Mouse (Mus musculus): Measurements from ENCODE around the gene Ephb2. TPM values are rescaled to one million over a fixed set of nuclear protein-coding genes. Genes with fewer than 3 reads are reported as not detected.

Ephb2 gene
- polyA plus RNA-seq, 1 experiment from 2014 or later, result 0.08 TPM

DNA sequence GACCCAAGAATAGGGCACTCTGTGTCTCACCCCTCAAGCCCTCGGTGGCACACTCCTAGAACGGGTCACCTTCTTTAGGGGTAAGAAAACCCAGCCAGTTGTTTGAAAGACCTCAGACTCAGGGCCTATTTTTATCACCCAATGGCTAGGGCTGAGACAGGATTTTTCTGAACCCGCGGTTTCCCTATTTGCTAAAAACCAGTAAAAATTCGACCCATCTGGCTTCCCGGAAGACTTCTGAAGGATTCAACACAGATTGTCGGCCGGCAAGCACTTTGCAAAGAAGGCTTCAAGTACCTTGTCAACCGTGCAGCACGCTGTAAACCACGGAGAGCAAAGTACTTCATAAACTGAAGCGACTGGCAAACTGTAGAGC is 1.4 kb downstream of the Ephb2 start:
- Histone ChIP-seq H3K27me3 (ENCODE audit: insufficient read depth, low read length) (peaks cover 67% of the 10 kb centered on the region), H3K4me2 (ENCODE audit: low read depth, low read length) (peak overlapping the region; percentile 87; the same call in 1 of the 2 replicates), H3K36me3 (replicated peaks; ENCODE audit: insufficient read depth, low read length) (no peaks in the 10 kb centered on the region), H3K9ac (replicated peaks) (no peak overlapping the region), H3K4me1 (ENCODE audit: insufficient read depth) (peaks cover 9% of the 10 kb centered on the region), H3K27ac (ENCODE audit: low read depth) (no peak overlapping the region), H3K4me3 (ENCODE audit: low read depth, low read length) (0 out of 2 replicates have a peak overlapping the region, but pooled peaks have one; percentile 52), H3K9me3 (ENCODE audit: low read length) (no peaks in the 10 kb centered on the region)
- WGBS (ENCODE audit: insufficient replicate concordance), result 8% methylated on average over 12 of the region's 12 CpGs
- TF ChIP-seq EP300 (IDR thresholded peaks at IDR 0.05; ENCODE audit: low read depth), result no peak
- no peak for TF ChIP-seq CTCF (IDR thresholded peaks at IDR 0.05; ENCODE audit: low read depth)
- DNase-seq (no peak), ATAC-seq (no peak)

DNA sequence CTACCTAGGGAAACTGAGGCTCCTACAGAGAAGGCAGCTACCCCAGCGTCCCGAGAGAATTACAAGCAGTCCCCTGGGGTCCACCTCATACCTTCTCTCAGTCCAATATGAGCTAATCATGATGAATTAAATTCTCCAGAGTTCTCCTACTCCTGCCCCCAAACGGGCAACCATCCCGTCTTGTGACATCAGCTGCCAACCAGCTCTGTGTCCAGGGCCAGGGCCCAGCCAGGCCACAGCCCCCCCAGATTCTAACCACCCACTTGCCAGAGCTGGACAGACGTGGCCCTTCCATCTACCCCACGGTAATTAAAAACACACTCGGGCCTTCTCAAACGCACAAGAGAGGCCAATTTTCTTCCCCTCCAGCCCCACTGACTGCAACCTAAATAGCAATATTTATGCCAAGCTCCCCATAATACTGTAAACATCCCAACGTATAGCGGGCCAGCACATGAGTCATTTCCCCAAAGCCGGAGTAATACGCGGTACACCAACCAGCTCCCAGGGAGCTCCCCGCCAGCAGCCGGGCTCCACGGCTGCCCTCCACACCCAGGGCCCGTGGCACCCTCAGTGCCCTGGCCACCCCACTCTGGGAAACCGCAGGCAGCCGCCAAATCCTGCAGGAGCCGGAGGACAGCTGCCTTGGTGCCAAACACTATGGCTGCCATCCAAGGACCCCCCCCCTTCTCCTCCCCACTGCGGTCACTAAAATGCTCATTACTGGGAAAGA is 2.0 kb downstream of the Ephb2 start:
- WGBS (ENCODE audit: insufficient replicate concordance), result 72% methylated on average over 21 of the region's 21 CpGs
- Histone ChIP-seq H3K9me3 (ENCODE audit: low read length) (no peaks in the 10 kb centered on the region), H3K27ac (ENCODE audit: low read depth) (no peak overlapping the region), H3K4me3 (ENCODE audit: low read depth, low read length) (no peak overlapping the region), H3K36me3 (replicated peaks; ENCODE audit: insufficient read depth, low read length) (no peaks in the 10 kb centered on the region), H3K4me1 (ENCODE audit: insufficient read depth) (peaks cover 9% of the 10 kb centered on the region), H3K4me2 (ENCODE audit: low read depth, low read length) (no peak overlapping the region), H3K9ac (replicated peaks) (no peak overlapping the region), H3K27me3 (ENCODE audit: insufficient read depth, low read length) (peaks cover 68% of the 10 kb centered on the region)
- TF ChIP-seq CTCF (IDR thresholded peaks at IDR 0.05; ENCODE audit: low read depth), result no peak
- no peak for TF ChIP-seq EP300 (IDR thresholded peaks at IDR 0.05; ENCODE audit: low read depth)
- DNase-seq, result no peak
- ATAC-seq, result no peak

DNA sequence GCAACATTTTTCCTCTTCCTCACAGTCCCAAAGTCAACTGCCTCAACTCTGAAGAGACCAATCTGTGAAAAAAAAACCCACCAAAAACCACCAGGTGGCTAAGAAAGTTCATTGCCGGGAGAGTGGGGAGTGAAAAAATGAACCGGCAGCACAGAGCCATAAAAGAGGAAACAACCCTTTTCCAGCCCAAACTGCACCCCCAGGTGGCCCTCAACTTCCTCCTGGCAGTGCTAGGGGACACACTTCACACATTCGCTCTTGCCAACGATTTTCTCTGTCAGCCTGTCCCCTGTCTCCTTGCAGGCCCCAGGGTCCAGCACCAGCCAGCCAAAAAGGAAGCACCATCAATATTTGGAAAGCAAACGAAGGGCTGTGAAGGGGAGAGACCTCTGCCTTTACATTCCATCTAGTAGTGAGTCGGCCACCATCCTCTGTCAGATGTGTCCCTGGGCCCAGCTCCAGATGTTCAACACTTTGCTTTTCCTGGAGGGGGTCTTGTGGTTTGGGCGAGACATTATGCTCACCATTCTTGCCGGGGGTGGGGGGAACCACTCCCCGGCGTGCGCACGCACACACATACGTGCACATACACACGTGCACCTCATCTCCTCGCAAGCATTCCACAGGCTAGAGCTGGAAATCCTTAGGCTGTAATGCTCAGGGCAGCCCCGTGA is 3.1 kb downstream of the Ephb2 start:
- H3K9ac ChIP-seq (replicated peaks), result no peak overlapping the region
- ATAC-seq (no peak), DNase-seq (no peak)
- peaks cover 9% of the 10 kb centered on the region for H3K4me1 ChIP-seq (ENCODE audit: insufficient read depth)
- WGBS (ENCODE audit: insufficient replicate concordance), result 36% methylated on average over 16 of the region's 16 CpGs
- no peak overlapping the region for H3K4me2 ChIP-seq (ENCODE audit: low read depth, low read length)
- peaks cover 64% of the 10 kb centered on the region for H3K27me3 ChIP-seq (ENCODE audit: insufficient read depth, low read length)
- no peaks in the 10 kb centered on the region for H3K9me3 ChIP-seq (ENCODE audit: low read length)
- H3K4me3 ChIP-seq (ENCODE audit: low read depth, low read length), result no peak overlapping the region
- TF ChIP-seq CTCF (IDR thresholded peaks at IDR 0.05; ENCODE audit: low read depth) (no peak), EP300 (IDR thresholded peaks at IDR 0.05; ENCODE audit: low read depth) (no peak)
- no peak overlapping the region for H3K27ac ChIP-seq (ENCODE audit: low read depth)
- H3K36me3 ChIP-seq (replicated peaks; ENCODE audit: insufficient read depth, low read length), result no peaks in the 10 kb centered on the region

DNA sequence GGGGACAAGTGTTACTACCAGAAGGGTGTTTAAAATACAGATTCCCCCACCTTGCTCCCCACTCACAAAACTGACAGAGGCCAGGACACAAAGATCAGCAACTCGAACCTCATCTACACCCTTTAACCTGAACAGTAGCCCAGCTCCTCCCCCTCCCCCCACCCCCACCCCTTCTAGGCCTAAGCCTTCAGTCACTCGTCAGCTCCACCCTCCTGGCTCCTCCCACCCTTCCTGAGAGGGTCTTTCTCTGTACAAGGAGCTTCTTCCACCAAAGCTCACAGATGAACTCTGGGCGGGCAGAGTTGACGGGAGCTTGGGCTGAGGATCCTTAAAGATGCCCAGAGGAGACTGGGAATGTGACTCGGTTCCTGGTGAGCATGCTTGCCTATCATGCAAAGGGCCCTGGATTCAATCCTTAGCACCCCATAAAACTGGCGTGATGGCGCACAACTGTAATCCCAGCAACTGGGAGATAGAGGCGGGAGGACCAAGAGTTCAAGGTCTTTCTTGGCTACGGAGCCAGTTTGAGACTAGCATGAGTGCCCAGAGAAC is 5.4 kb downstream of the Ephb2 start:
- Histone ChIP-seq H3K9ac (replicated peaks) (no peak overlapping the region), H3K36me3 (replicated peaks; ENCODE audit: insufficient read depth, low read length) (no peaks in the 10 kb centered on the region), H3K4me1 (ENCODE audit: insufficient read depth) (peaks cover 4% of the 10 kb centered on the region), H3K4me3 (ENCODE audit: low read depth, low read length) (no peak overlapping the region), H3K27me3 (ENCODE audit: insufficient read depth, low read length) (peaks cover 44% of the 10 kb centered on the region), H3K4me2 (ENCODE audit: low read depth, low read length) (no peak overlapping the region), H3K27ac (ENCODE audit: low read depth) (no peak overlapping the region), H3K9me3 (ENCODE audit: low read length) (no peaks in the 10 kb centered on the region)
- no peak for TF ChIP-seq EP300 (IDR thresholded peaks at IDR 0.05; ENCODE audit: low read depth)
- TF ChIP-seq CTCF (IDR thresholded peaks at IDR 0.05; ENCODE audit: low read depth), result no peak
- 58% methylated on average over 9 of the region's 9 CpGs for WGBS (ENCODE audit: insufficient replicate concordance)
- ATAC-seq (no peak), DNase-seq (no peak)

DNA sequence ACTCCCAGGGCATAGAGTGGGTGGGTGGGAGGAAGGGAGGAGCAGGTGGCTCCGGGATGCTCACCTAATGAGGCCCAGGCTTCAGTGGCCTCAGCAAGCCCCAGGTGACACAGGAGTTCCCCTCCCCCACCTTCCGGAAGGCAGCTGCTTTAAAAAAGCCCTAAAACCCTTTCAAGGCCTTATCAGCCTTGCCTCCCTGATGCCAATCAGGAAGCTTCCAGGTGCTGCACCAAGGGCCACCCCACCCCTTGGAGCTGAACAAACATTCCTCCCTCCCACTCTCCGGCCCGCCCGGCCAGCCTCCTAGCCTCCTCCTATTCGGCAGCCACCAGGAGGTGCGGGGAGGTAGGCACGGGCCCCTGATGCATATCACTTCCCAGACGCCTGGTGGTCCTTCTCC is 6.0 kb downstream of the Ephb2 start:
- ATAC-seq, result no peak
- no peak overlapping the region for H3K27ac ChIP-seq (ENCODE audit: low read depth)
- 47% methylated on average over 9 of the region's 9 CpGs for WGBS (ENCODE audit: insufficient replicate concordance)

More for the DNA sequence above, 6.0 kb downstream of the Ephb2 start:
- H3K4me3 ChIP-seq (ENCODE audit: low read depth, low read length), result no peak overlapping the region
- H3K36me3 ChIP-seq (replicated peaks; ENCODE audit: insufficient read depth, low read length), result no peaks in the 10 kb centered on the region
- no peak for TF ChIP-seq CTCF (IDR thresholded peaks at IDR 0.05; ENCODE audit: low read depth)
- no peak for TF ChIP-seq EP300 (IDR thresholded peaks at IDR 0.05; ENCODE audit: low read depth)
- no peak for DNase-seq
- H3K4me1 ChIP-seq (ENCODE audit: insufficient read depth), result no peaks in the 10 kb centered on the region
- no peak overlapping the region for H3K4me2 ChIP-seq (ENCODE audit: low read depth, low read length)
- H3K27me3 ChIP-seq (ENCODE audit: insufficient read depth, low read length), result peaks cover 39% of the 10 kb centered on the region
- no peaks in the 10 kb centered on the region for H3K9me3 ChIP-seq (ENCODE audit: low read length)
- H3K9ac ChIP-seq (replicated peaks), result no peak overlapping the region
